Mouse (Mus musculus): ENCODE measurements at regions not wholly inside any gene's neighbourhood (a gene's known extent, or its start where the extent isn't known, plus 50 kb on each side); places are given as distances from the start of the nearest gene placed in this dataset.
A peak's percentile ranks its signal among the peaks of the same experiment; 100 is the strongest.

DNA sequence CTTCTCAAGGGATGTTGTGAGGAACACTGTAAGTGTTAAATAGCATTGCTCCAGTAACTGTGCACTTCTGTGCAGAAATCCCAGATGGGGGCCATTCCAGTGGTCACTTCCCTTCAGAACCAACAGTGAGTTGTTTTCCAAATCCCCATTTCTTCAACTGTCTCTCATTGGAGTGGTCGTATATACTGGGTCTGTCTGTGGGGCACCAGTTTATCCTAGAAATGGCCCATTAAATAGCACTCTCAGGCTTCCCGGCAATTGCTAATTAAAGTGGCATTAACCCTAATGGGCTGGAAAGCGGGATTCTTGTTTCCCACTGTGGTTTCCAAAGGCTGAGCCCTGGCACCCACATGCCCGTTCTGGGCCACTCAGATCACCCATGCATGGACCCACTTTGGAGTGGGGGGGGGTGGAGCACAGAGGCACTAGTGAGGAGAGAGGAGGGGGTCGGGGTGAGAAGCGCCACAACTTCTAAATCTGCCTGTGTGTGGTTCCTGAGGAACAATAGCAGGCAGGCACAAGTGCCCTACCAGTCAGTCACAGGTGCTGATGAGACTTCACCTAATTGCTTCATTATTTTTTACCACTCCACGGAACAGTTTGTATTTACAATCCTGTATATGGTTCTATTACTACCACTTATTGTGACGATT is 78.1 kb downstream of the Fam204a start:
- no peak for DNase-seq

DNA sequence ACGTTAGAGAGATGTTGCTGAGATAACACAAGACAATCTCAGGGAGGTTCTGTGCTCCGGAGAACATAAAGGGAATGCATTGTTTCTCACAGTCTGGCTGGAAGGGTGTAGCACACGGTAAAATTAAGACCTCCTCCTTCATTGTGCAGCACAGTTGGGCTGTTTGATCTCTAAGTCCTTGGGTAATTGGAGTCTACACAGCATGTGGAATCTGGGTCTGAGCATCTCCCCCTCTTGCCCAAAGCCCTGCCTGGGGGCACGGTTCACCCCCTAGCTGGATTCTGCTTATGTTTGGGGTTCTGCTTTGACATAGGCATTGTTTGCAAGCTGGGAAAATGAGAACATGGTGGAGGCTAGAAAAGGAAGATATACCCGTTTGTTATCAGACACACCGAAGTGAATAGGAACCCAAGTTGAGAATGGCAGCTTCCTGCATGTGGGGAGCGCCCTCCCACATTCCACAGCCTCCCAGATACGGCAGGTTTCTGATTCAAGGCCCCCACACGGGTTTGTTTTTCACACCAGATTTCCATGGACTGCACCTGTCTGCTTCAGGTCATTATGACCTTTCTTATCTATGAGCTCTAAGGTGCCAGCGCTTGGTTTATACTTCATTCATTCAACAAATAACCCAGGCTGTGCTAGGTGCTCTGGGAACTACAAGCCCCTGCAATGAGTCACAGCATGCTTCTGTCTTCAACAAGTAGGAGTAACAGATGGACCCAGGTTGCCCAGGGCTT is 79.9 kb downstream of the Fam204a start:
- no peak for DNase-seq

DNA sequence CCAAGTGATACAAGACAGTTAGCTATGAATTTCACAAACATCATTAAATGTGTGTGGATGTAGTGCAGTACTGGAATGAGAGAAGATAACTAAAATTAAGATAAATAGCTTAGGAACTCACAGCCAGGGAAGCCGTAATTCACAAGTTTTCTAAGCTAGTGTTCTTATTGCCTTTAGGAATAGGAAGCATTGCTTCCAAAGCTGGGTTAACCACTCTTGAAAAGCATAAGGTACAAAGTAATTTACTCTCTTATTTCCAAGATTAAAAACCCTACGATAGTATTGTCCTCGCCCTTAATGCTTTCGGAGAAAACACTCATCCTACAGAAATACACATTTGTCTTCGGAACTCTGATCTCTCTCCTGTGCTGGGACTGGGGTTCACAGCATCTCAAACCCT is 81.3 kb downstream of the Fam204a start:
- DNase-seq = no peak

DNA sequence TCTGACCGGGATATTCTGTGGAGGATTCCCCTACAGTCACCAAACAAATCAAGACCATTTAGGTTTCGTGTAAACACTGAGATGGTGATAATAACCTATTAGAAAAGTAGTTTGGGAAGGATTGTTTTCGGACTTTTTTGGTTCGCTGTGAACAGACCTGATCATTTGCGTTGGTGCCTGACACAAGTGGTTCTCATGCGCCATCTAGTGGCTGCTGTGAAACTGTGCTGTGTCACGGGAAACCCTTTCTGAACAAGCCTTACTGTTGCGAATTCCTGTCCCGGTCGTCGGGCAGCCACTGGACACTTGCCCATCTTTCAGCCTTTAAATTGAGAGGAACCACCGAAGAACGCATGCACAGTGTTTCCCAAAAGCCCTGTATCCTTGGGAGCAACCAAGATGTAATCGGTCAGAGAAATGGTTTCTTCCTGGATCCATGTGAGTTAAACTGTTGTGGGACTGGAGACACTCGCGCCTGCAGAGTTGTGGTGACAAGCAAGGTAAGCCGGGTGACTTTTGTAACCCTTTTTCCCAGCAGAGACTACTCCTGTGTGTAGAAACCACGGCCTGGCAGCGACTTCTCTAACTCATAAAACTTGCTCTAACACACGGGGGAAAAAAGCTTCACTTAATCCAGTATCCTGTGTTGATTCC is 82.0 kb downstream of the Fam204a start:
- peak; percentile 93 for DNase-seq

DNA sequence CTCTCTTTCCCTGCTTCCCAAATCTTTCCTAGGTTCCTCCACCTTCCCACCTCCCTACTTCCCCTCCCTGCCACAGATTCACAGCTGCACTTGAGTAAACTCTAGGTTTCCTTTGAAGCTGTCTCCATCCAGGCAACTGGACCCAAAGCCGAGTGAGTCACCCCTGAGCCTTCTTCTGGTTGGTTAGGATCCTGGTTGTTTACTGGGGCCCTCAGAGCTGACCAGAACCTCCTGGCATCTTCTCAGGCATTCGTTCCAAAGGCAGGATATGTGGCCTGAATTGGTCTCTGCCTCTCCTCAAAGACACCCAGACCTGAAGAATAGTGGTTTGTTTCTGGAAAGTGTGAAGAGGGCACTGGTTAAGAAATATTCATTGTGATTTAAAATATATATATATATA is 87.6 kb downstream of the Fam204a start:
- no peak for DNase-seq

DNA sequence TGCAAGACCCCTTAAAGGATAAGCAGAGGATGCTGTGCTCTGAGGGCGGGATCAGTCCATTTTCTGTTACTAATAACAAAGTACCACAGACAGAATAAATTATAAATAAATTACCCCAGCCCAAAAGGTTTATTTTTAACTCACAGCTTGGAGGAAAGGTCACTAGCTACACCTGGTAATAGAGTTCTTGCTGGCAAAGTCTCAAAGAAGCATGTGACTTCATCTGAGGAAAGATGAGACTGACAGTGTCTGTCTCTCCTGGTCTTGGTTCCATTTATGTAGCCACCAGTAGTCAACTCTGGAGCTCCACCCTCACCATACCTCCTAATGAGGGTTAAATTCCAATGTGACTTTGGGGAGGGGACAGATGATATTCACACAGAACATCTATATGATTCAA is 90.0 kb downstream of the Fam204a start:
- no peak for DNase-seq

DNA sequence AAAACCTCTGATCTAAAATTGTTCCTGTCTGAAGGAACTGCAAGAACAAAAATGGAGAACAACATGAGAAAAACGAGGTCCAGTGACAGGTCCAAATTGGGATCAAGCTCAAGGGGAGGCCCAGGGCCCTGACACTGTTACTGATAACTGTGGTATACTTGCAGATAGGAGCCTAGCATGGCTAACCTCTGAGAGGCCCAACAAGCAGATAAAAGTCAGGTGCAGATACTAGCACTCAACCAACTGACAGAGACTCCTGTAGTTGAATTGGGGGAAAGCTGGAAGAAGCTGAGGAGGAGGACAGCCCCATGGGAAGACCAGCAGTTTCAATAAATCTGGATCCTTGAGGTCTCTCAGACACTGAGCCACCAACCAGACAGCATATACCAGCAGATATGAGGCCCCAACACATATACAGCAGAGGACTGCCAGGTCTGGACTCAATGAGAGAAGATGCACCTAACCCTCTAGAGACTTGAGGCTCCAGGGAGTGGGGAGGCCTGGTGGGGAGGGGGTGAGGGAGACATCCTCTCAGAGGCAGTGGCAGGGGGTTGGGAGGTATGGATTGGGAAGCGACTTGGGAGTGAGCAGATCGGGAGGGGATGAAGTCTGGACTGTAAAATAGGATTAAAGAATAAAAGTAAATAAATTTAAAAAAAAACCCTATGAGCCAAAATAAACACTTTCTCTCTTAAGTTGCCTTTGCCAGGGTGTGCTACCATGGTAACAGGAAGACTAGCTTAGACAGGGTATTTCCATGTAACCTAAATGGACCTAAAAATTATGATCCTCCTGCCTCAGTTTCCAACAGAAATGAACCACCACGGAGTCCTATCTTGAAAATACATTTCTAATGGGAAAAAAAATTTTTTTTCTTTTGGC is 91.8 kb downstream of the Fam204a start:
- no peak for DNase-seq

DNA sequence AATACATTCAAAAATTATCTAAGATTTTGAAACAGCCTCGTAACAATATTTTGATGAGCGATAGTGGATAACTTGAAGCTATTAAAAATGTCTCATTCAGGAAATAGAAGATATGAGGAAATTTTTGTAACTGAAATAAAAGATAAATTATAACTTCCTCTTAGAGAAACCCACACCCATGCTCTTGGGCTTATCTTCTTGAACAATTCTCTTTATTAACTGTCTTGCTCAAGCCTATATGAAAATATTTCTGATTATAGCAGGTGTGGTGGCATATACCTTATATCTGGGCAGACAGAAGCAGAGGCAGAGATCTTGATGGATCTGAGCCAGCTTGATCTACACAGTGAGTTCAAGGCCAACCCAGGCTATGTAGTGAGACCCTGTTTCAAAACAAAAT is 96.9 kb downstream of the Fam204a start:
- no peak for DNase-seq

DNA sequence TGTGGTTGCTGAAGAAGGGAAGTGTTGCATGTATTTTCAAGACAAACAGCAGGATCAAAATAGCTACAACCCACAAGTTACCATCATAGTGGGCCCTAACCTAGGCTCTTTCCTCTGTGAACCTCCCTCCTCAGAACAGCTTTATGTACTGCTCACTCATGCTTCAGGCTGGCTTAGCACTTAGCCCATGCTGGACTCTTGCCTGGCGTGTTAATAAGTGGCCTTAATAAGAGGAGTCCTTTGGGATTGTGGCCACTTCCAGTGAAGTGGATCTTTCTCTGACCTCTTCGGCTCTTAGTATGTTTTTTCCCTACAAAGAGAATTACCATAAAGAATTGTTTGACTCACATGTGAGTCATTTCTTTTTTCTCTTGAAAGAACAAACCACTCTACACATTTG is 101.9 kb downstream of the Fam204a start:
- no peak for DNase-seq

DNA sequence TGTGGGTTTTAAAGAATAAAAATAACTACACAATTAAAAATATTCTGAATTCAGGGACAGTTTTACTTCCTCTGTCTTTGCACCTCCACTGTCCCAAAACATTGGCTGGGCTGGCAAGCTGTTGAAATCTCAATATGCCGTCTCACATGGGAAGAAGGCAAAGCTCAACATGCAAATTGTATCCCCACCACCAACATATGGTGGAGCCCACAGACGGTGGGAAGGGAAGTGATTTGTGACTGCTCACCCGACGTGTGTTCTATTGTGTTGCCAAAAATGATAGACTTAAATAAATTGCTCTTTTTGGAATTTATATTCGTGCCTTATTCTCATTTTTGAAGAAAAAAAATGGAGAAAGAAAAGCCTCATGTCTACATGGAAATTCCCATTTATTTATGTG is 105.6 kb downstream of the Fam204a start:
- DNase-seq = no peak

DNA sequence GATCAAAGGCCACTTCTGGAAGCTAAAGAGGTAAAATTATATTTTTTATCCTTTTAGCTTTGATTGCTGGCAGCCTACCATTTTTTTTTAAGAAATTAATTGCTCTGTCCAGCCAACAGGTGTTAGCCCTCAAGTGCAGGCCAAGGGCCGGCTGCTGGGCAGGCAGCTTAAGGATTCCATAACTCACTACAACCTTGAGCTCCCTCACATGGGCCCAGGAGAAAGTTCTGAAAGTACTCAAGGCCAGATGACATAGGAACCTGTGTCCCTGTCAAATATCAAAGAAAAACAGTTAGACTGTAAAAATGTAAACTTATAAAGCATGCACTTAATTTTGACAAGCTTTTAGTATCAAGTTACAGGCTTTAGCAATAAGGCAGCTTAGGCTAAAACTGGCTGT is 107.5 kb downstream of the Fam204a start:
- peak; percentile 69 for DNase-seq

DNA sequence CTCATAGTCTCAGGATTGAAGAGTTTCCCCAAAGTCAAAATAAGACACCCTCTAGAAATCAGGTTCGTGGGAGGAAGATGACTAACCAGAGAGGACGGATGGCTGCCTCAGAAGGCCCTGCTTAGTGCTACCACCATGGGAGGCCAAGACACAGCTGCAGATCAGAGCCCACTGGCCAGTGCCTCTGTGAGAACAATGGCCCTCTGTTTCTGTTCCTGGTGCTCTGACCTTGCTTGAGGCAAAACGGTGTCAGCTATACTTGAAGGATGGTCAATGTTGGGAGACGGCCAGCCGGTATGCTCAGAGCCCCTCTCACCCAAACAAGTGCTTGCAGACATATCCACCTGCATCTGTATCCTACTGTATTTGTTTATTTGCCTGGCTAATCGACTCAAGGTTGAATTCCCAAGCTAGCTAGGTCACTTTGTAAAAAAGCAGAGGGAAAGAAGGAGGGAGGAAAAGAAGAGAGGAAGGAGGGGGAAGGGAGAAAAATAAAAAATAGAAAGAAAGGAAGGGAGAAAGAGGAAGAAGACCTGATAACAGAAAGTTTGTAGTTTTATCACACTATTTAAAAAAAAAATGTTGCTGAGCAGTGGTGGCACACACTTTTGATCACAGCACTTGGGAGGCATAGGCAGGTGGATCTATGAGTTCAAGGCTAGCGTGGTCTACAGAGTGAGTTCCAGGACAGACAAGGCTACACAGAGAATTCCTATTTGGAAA is 112.7 kb downstream of the Fam204a start:
- peak; percentile 70 for DNase-seq

DNA sequence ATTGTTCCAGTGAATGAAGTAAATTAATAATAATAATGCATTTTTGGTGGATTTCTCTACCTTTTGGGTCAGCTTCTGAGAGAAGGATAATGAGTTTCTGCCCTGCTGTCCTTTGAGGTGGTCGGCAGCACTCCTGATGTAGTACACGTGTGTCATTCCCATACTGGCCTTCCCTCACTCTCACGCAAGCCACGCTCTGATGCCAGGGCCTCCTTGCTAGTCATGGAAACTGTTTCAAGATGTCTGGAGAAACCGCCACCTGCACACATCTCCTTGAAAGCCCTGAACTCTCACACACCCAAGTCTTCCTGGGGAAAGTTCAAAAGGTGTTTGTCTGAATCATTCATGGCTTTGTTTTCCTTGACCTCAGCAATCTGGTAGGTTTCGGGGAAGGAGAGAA is 116.2 kb downstream of the Fam204a start:
- peak; percentile 37 for DNase-seq

DNA sequence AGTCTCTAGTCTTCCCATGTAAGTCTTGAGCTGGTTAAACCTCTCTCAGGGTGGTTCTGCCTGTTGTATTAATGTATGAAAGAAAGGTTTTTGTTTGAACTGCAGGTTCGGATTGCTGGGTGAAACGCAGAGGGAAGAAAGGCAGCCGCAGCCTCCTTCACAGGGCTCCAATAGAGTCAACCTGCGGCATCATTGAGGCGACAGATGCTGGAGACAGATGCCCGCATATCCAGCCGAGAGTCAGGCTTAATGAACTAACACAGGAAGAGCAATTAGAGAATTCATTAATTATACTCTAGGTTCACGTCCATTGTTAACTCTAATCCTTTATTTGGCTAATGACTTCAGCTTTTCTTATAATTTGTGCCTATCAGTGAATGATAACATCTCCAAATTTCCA is 117.0 kb downstream of the Fam204a start:
- DNase-seq = no peak

DNA sequence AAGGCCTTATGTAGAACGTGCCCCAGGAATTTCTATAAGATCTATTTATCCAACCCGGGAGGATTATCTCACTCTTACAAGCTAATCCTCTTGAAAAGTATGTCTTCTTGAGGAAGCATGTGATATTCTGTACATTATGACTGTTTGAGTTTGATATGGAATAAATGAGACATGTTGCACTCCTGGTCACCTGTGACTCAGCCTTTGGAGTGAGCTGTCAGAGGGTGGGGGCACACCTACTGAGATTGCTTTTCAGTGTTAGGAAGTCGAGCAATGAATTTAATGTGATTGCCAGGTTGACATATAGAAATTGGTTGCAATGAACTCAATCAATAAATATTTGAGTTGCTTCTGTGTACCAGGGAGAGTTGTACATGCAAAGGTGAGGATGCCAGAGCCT is 128.6 kb downstream of the Fam204a start:
- DNase-seq = no peak

DNA sequence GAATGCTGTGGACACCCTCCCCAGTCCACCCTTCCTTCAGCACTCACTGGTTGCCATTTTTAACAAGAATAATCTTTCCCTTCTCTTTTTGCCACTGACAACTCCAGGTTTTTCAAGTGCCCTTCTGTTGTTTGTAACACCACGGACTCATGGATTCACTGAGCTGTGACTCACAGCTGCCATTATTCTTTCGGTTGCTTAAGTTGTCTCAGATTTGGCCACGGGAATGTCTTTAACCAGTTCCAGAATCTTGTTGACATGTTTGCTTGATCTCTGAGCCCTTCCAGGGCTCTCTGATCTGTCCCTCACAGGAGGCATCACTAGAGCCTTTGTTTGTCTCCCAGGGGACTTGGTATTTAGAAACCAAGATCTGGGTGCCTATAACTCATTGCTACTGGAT is 131.5 kb upstream of the Rab11fip2 start:
- DNase-seq = no peak

DNA sequence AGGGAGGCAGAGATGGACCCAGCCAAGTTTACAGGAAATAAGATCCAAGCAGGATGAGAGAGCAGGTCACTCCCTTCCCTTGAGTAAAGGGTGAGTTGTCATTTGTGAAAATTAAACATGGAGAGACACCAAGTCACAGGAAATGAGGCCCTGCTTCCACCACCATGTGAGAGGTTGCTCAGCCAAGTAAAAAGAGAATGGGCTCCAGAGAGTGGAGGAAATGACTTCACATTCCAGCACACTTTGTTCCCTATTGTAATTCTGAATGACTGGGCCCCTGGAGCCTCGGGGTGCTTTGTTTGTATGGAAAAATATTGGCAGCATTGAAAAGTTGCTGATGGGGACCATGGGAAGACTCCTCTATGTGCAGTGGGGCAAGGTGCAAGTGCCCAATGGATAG is 129.9 kb upstream of the Rab11fip2 start:
- DNase-seq = no peak

DNA sequence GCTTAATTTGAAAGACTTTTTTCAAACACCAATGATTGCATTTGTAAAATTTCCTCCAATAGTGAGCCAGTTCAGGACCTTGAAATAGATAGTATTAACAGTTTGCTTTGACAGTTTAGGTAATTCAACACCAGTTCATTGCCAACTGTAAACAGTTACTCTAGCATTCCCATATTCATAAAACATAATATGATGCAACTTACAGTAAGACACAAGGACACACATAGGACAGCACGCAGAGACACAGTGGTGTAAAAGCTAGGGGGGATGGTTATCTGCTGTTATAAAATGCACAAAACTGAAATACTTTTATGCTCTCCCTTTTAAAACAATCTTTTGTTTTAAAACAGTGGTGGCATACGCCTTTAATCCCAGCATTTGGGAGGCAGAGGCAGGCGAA is 122.7 kb upstream of the Rab11fip2 start:
- DNase-seq = no peak

DNA sequence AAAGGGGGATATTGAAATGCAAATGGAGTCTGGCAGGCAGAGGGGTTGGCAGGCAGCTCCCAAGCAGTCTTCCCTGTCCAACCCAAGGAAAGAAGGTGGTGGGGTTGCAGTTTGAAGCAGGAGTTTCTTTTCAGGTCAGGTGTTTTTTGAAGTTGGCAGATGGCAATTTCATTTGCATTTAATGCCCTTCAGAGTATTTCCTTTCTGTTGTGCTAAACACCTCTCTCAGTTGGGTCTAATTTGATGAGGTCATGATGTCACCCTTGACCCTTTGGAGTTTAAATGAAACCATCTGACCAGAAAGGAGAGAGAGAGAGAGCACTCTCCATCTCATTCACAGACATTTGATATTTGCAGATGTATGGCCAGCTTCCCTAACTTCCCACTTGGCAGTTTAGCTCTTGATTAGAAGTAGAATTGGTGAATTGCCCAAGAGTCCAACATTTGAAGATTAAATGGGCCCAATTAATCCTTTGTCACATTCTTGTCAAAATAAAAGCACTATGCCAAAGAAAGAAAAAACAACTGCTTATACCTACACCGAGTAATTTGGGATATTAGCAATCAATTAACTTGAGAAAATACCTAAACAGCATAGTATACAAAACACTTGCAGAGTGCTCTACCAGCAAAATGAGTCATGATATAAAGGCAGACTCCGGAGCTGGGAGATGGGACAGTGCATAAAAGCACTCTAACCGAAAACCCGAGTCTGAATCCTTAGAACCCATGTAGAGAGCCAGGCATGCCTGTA is 111.8 kb upstream of the Rab11fip2 start:
- peak; percentile 53 for DNase-seq

DNA sequence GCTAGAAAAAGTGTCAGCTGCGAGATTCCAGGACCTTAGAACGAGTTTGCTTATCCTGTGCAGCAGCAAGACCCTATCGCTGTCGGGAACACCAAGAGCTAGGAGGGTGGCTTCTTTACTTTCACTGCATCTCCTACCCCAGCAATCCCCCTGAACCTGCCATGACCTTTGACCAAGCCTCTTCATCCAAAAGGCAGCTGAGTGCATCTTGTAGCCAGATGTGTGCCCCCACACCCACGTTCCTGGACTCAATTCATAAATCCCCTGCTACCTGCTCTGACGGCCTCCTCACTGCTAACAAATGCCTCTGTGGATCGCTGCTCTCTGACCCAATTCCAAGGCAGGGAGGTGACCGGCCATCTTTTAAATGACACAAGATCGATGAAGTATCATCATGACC is 107.7 kb upstream of the Rab11fip2 start:
- DNase-seq = peak; percentile 52

DNA sequence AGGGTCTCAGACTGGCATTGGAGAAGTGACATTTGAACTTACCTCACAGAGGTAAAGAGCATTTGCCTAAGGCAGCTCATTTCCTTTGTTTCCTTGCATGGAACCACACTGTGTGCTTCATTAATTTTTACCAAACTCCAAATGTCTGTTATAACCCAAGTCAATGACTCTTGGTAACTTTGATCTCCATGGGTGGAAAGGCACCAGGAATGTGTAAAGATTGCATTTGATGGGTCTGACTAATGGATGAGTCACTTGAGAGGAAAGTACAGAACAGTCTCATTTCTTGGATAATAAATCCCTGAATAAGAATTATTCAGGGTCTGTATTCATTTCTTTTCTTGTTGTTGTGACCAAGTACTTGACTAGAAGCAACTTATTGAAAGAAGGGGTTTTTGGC is 97.3 kb upstream of the Rab11fip2 start:
- no peak for DNase-seq

DNA sequence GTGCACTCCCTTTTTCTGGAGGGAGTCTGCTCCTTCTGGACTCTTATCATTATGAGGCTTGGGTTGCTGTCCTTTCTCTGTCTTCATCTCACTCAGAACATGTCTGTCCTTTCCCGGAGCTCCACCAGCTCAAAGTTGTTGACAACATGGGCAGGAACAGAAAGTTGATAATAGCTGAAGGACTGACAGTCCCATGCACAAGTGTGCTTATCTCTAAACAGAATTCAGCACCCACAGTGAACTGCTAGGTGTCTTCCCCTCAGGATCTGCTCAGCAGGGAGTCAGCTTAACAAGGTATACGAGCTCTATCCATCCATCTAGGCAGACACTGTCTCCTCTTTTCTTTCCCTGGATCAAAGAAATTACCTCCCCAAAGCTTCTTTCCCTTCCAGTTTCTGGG is 89.2 kb upstream of the Rab11fip2 start:
- DNase-seq = no peak

Data from embryo, embryonic 11 days (tissue).